Mouse (Mus musculus) cerebellum, adult 2 months (tissue): ENCODE data around the gene Dscaml1.

Experiments
- CTCF ChIP-seq: fragments of 200-500 bp; IDR thresholded peaks from 2 replicates; pipeline ENCODE4 v1.5.1; 2011; ENCODE audit warnings: low read depth, mild to moderate bottlenecking, control low read depth, low read length, moderate library complexity, borderline replicate concordance; ENCODE audit not compliant: insufficient read depth
- POLR2A ChIP-seq: fragments of 200-500 bp; IDR thresholded peaks from 2 replicates; pipeline ENCODE4 v1.6.1; 2011; ENCODE audit warnings: low read length, control low read depth, borderline replicate concordance; ENCODE audit not compliant: insufficient read depth

GRCm38 (mm10) chr9:45704441-45704840, 278.0 kb downstream of the Dscaml1 start:
- TF ChIP-seq POLR2A (no peak), CTCF (no peak)
